In the genomic region with DNA sequence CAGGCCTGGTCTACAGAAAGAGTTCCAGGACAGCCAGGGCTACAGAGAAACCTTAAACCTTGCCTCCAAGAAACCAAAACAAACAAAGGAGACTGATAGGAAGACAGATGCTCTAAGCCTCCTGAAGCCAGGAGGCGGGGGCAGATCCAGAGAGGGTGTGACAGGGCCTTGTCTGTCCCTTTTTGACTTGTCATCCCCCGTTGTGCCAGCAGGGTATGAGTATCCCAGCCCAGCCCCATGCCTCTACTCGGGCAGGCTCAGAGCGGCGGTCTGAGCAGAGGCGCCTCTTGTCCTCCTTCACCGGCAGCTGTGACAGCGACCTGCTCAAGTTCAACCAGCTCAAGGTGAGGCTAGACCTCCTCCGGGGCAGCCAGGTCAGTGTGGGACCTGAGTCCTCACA, we compare ENCODE assay signal across 24 mouse cellular contexts. TPM values are rescaled to one million over a fixed set of nuclear protein-coding genes. Genes with fewer than 3 reads are reported as not detected.
DNase-seq lines count a peak whose midpoint lies in the region; ATAC-seq and TF ChIP-seq lines count a peak whose summit lies in the region.
"Had no signal": no experiment of that assay in that cellular context is flagged by ENCODE, and none has a peak within 500 bp of the region (broad histone marks: within the 10 kb centered on the region; RNA-seq: fewer than 3 reads in every experiment).

No protein-coding gene starts in this region.

- TF ChIP-seq POLR2A in MEL (IDR thresholded peaks at IDR 0.05; ENCODE audit: control insufficient read depth in 1 of 2, insufficient read depth in 1 of 2, low read depth in 1 of 2, low read length in 2 of 2, poor library complexity in 1 of 2), result no peak

- peak; percentile 13; the same call in 1 of the 2 replicates for ATAC-seq in limb, embryonic 13.5 days (ENCODE audit: low FRiP score, low read depth)
- ATAC-seq in megakaryocyte progenitor cell, adult 5-6 weeks (replicated peaks; ENCODE audit: poor library complexity), result peak; percentile 76
- ATAC-seq: activated CD4-positive, CD25-positive, alpha-beta regulatory T cell, adult 4 months; CD4-positive, CD25-positive, alpha-beta regulatory T cell, adult 4 months; lung, postnatal 0 days had no signal

- H3K79me2 ChIP-seq in MEL (ENCODE audit: control insufficient read depth, insufficient read depth, low read length, poor library complexity), result no peaks in the 10 kb centered on the region

- no peaks in the 10 kb centered on the region for H3K27me3 ChIP-seq in limb, embryonic 13.5 days
- H3K27me3 ChIP-seq in limb, embryonic 10.5 days (ENCODE audit: low read depth, poor library complexity, severe bottlenecking), result no peaks in the 10 kb centered on the region
- peaks cover 44% of the 10 kb centered on the region for H3K27me3 ChIP-seq in E14TG2a.4 (ENCODE audit: insufficient read depth, low read length)
- no peaks in the 10 kb centered on the region for H3K27me3 ChIP-seq in MEL (ENCODE audit: control insufficient read depth in 1 of 2, insufficient read depth in 2 of 2, low read length in 2 of 2)
- H3K27me3 ChIP-seq: neural tube, embryonic 13.5 days had no signal

- H3K4me3 ChIP-seq in limb, embryonic 13.5 days, result no peak overlapping the region
- H3K4me3 ChIP-seq in limb, embryonic 10.5 days, result no peak overlapping the region
- H3K4me3 ChIP-seq in E14TG2a.4 (replicated peaks; ENCODE audit: low read length), result peak overlapping the region; percentile 24; the same call in 1 of the 2 replicates
- H3K4me3 ChIP-seq in MEL (ENCODE audit: control insufficient read depth in 1 of 2, insufficient read depth in 1 of 2, low read depth in 2 of 2, low read length in 2 of 2), result no peak overlapping the region
- H3K4me3 ChIP-seq: heart, embryonic 10.5 days; neural tube, embryonic 13.5 days had no signal

- DNase-seq in limb, embryonic 10.5 days (ENCODE audit: low spot score), result no peak
- peak; percentile 36 for DNase-seq in MEL (ENCODE audit: low read depth, low spot score)
- no peak for DNase-seq in frontal cortex, postnatal 10 days (ENCODE audit: low spot score in 2 of 2)
- DNase-seq in heart, postnatal 36 days, result no peak
- DNase-seq: adrenal gland, postnatal 25 days; cerebellum, adult 9-10 months; gastrocnemius, postnatal 36 days; heart, postnatal 14 days; kidney, postnatal 14 days; layer of hippocampus, adult 9-11 months; thymus, postnatal 4 days had no signal

- TF ChIP-seq CTCF in E14TG2a.4 (conservative IDR thresholded peaks at IDR 0.05; ENCODE audit: low read length) (no peak), MEL (IDR thresholded peaks at IDR 0.05 in 2 of 3, conservative IDR thresholded peaks at IDR 0.05 in 1 of 3; ENCODE audit: control insufficient read depth in 1 of 3, insufficient read depth in 1 of 3, low read depth in 2 of 3, low read length in 3 of 3, poor library complexity in 1 of 3, severe bottlenecking in 1 of 3) (0 out of 6 replicates have a peak, but pooled peaks of 1 of the 3 experiments have one; percentile 9)

- no peak overlapping the region for H3K4me2 ChIP-seq in limb, embryonic 13.5 days (replicated peaks)
- H3K4me2 ChIP-seq: neural tube, embryonic 13.5 days had no signal

- intact Hi-C loops in heart, postnatal 36 days (cut with DNase I), result no loop called here

- no peaks in the 10 kb centered on the region for H3K9me3 ChIP-seq in limb, embryonic 13.5 days
- H3K9me3 ChIP-seq in limb, embryonic 10.5 days (replicated peaks), result no peaks in the 10 kb centered on the region
- H3K9me3 ChIP-seq in E14TG2a.4 (ENCODE audit: low read length) (no peaks in the 10 kb centered on the region), MEL (replicated peaks; ENCODE audit: insufficient read depth, low read length) (no peaks in the 10 kb centered on the region)
- H3K9me3 ChIP-seq: heart, embryonic 10.5 days; neural tube, embryonic 13.5 days had no signal

- 90% methylated on average over 9 of the region's 9 CpGs for WGBS in limb, embryonic 13.5 days
- WGBS in limb, embryonic 10.5 days, result 86% methylated on average over 9 of the region's 9 CpGs

- TF ChIP-seq EP300 in MEL (IDR thresholded peaks at IDR 0.05; ENCODE audit: low read depth in 1 of 2, low read length in 2 of 2), result no peak

- H3K9ac ChIP-seq in limb, embryonic 13.5 days, result no peak overlapping the region
- H3K9ac ChIP-seq in MEL (ENCODE audit: control insufficient read depth, low read depth, low read length, poor library complexity, severe bottlenecking), result no peak overlapping the region
- H3K9ac ChIP-seq: neural tube, embryonic 13.5 days had no signal

- TF ChIP-seq RAD21 in MEL (IDR thresholded peaks at IDR 0.05; ENCODE audit: low read depth, low read length), result no peak

- H3K27ac ChIP-seq in limb, embryonic 13.5 days, result no peak overlapping the region
- H3K27ac ChIP-seq in limb, embryonic 10.5 days, result no peak overlapping the region
- no peak overlapping the region for H3K27ac ChIP-seq in MEL (ENCODE audit: control insufficient read depth, low read depth, low read length)
- H3K27ac ChIP-seq: heart, embryonic 10.5 days; neural tube, embryonic 13.5 days had no signal

- no peaks in the 10 kb centered on the region for H3K4me1 ChIP-seq in limb, embryonic 13.5 days
- no peaks in the 10 kb centered on the region for H3K4me1 ChIP-seq in limb, embryonic 10.5 days
- peaks cover 80% of the 10 kb centered on the region for H3K4me1 ChIP-seq in E14TG2a.4 (replicated peaks; ENCODE audit: low read depth, low read length)
- no peaks in the 10 kb centered on the region for H3K4me1 ChIP-seq in MEL (ENCODE audit: control insufficient read depth in 1 of 2, insufficient read depth in 2 of 2, low read length in 2 of 2)
- H3K4me1 ChIP-seq: heart, embryonic 10.5 days; neural tube, embryonic 13.5 days had no signal

- peaks cover 87% of the 10 kb centered on the region for H3K36me3 ChIP-seq in limb, embryonic 13.5 days
- H3K36me3 ChIP-seq in limb, embryonic 10.5 days, result peaks cover 93% of the 10 kb centered on the region
- peaks cover 81% of the 10 kb centered on the region for H3K36me3 ChIP-seq in E14TG2a.4 (ENCODE audit: insufficient read depth, low read length)
- H3K36me3 ChIP-seq in MEL (ENCODE audit: control insufficient read depth in 1 of 2, insufficient read depth in 2 of 2, low read length in 2 of 2), result peaks cover 0 to 9% of the 10 kb centered on the region in 2 experiments; a peak in 2 of 4 replicates

TF ChIP-seq in MEL, 35 proteins besides CTCF, POLR2A, EP300 and RAD21:
- no peak for TF ChIP-seq RCOR1 (IDR thresholded peaks at IDR 0.05; ENCODE audit: low read depth, low read length)
- TF ChIP-seq NELFE (IDR thresholded peaks at IDR 0.05; ENCODE audit: low read depth, low read length), result no peak
- no peak for TF ChIP-seq UBTF (IDR thresholded peaks at IDR 0.05; ENCODE audit: borderline replicate concordance, insufficient read depth, low read depth, low read length)
- no peak for TF ChIP-seq GATA1 (IDR thresholded peaks at IDR 0.05; ENCODE audit: low read depth, low read length)

RNA-seq across cellular contexts. Expression of a gene that starts 6.3 kb away (rescaled TPM):
- polyA plus RNA-seq in limb, embryonic 13.5 days (2015; fragmentation: Nextera tagmentation; extraction: Ambion mirVana), result 99.6 and 104 TPM in 2 replicates
- polyA plus RNA-seq in limb, embryonic 10.5 days (2016; fragmentation: Nextera tagmentation; extraction: Ambion mirVana), result 90.1 and 92.0 TPM in 2 replicates
- 28.4 and 32.0 TPM in 2 replicates for total RNA-seq in MEL (2012; rRNA removed)
- 10 to 100 TPM in 1 of 2 experiments, not detected in 1; 54.6 TPM for polyA plus RNA-seq in MEL (2012; ENCODE audit: insufficient read depth in 1 of 2, insufficient read length in 2 of 2, low read depth in 1 of 2, low replicate concordance in 2 of 2, missing spikeins in 1 of 2)
- 22.3 and 23.9 TPM in 2 replicates for total RNA-seq in megakaryocyte progenitor cell, adult 5-6 weeks (2015)
- total RNA-seq in megakaryocyte progenitor cell, adult 5-6 weeks (2017), result 15.2 and 19.4 TPM in 2 replicates
- 10 to 100 TPM; 14.1 to 18.3 TPM for total RNA-seq in heart, postnatal 36 days (2021)

RNA-seq across cellular contexts. Expression of a gene that starts 19.6 kb away (rescaled TPM):
- not detected in 2 replicates for polyA plus RNA-seq in limb, embryonic 13.5 days (2015; fragmentation: Nextera tagmentation; extraction: Ambion mirVana)
- not detected in 2 replicates for polyA plus RNA-seq in limb, embryonic 10.5 days (2016; fragmentation: Nextera tagmentation; extraction: Ambion mirVana)
- total RNA-seq in MEL (2012; rRNA removed), result not detected in 2 replicates
- polyA plus RNA-seq in MEL (2012; ENCODE audit: insufficient read depth in 1 of 2, insufficient read length in 2 of 2, low read depth in 1 of 2, low replicate concordance in 2 of 2, missing spikeins in 1 of 2), result not detected
- not detected in 2 replicates for total RNA-seq in megakaryocyte progenitor cell, adult 5-6 weeks (2015)
- not detected in 2 replicates for total RNA-seq in megakaryocyte progenitor cell, adult 5-6 weeks (2017)
- total RNA-seq in heart, postnatal 36 days (2021), result not detected
- total RNA-seq: megakaryocyte, adult 5-6 weeks; monocyte, adult 5-6 weeks had no signal
- polyA plus RNA-seq: activated CD4-positive, CD25-positive, alpha-beta regulatory T cell, adult 4 months; CD4-positive, CD25-positive, alpha-beta regulatory T cell, adult 4 months; embryonic facial prominence, embryonic 14.5 days; forebrain, embryonic 11.5 days; limb, embryonic 14.5 days; lung, postnatal 0 days; neural tube, embryonic 13.5 days had no signal

RNA-seq across cellular contexts. Expression of a gene that starts 20.9 kb away (rescaled TPM):
- polyA plus RNA-seq in limb, embryonic 13.5 days (2015; fragmentation: Nextera tagmentation; extraction: Ambion mirVana), result 11.1 and 12.0 TPM in 2 replicates
- polyA plus RNA-seq in limb, embryonic 10.5 days (2016; fragmentation: Nextera tagmentation; extraction: Ambion mirVana), result 9.4 and 10.6 TPM in 2 replicates
- 3.0 and 4.1 TPM in 2 replicates for total RNA-seq in MEL (2012; rRNA removed)
- polyA plus RNA-seq in MEL (2012; ENCODE audit: insufficient read depth in 1 of 2, insufficient read length in 2 of 2, low read depth in 1 of 2, low replicate concordance in 2 of 2, missing spikeins in 1 of 2), result 10 to 100 TPM in 1 of 2 experiments, not detected in 1; 23.5 TPM
- 27.5 and 28.3 TPM in 2 replicates for total RNA-seq in megakaryocyte progenitor cell, adult 5-6 weeks (2015)
- 1.9 and 3.1 TPM in 2 replicates for total RNA-seq in megakaryocyte progenitor cell, adult 5-6 weeks (2017)
- total RNA-seq in heart, postnatal 36 days (2021), result 10 to 100 TPM; 18.5 to 21.5 TPM

RNA-seq across cellular contexts. Expression of a gene that starts 30.4 kb away (rescaled TPM):
- 3.7 and 4.6 TPM in 2 replicates for polyA plus RNA-seq in limb, embryonic 13.5 days (2015; fragmentation: Nextera tagmentation; extraction: Ambion mirVana)
- polyA plus RNA-seq in limb, embryonic 10.5 days (2016; fragmentation: Nextera tagmentation; extraction: Ambion mirVana), result 1.8 and 2.0 TPM in 2 replicates
- total RNA-seq in MEL (2012; rRNA removed), result 2.5 and 4.1 TPM in 2 replicates
- 10 to 100 TPM in 1 of 2 experiments, not detected in 1; 10.4 TPM for polyA plus RNA-seq in MEL (2012; ENCODE audit: insufficient read depth in 1 of 2, insufficient read length in 2 of 2, low read depth in 1 of 2, low replicate concordance in 2 of 2, missing spikeins in 1 of 2)
- total RNA-seq in megakaryocyte progenitor cell, adult 5-6 weeks (2015), result 0.42 and 1.0 TPM in 2 replicates
- 0.54 and 1.1 TPM in 2 replicates for total RNA-seq in megakaryocyte progenitor cell, adult 5-6 weeks (2017)
- total RNA-seq in heart, postnatal 36 days (2021), result under 1 TPM; 0.44 to 0.68 TPM
